Mouse (Mus musculus): Measurements from ENCODE around the gene Cyfip2. TPM values are rescaled to one million over a fixed set of nuclear protein-coding genes. Genes with fewer than 3 reads are reported as not detected.

The Cyfip2 gene
- polyA plus RNA-seq, 2 experiments: 6.5 to 7.8 TPM

DNA sequence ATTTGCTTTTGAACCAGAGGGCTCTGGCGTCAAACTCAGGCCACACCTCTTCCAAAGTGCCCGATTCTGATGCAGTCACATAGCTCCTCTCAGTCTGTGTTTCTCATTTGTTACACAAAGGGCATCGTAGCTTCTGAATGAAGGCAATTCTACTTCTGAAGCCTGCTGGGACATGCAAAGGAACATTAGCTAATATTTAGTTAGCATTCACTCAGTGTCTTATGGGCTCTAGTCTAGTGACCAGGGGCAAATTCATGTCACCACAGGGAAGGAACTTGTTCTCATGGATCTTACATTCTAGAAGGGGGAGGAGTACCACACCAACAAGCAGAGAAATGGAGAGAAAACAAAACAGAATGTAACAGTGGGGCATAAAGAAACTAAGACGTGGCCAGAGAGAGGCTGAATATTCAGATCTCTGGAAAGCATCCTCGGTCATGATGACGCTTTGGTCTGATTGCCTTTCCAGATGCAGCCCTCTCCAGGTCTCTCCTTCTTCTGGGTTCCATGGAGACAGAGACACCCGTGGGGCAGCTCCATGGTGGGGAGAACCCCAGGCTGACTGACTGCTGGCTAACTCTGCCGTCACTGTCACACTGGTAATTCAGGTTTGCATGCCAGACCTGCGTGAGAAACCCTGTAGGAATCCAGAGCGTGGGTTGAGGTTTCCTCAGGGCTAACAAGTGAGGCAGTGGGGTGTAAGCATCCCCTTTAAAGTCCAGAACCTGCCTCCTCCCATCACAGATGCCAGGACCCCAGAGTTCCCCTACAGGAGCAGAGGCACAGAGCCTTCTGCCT, 135.2 kb downstream of the Cyfip2 start:
- no peaks in the 10 kb centered on the region for H3K4me1 ChIP-seq (ENCODE audit: control insufficient read depth, insufficient read depth, low read length)
- no peak overlapping the region for H3K4me3 ChIP-seq (replicated peaks; ENCODE audit: low read length)
- DNase-seq (ENCODE audit: low spot score) (no peak), ATAC-seq (ENCODE audit: low FRiP score, low read depth) (no peak)
- TF ChIP-seq POLR2A (IDR thresholded peaks at IDR 0.05; ENCODE audit: borderline replicate concordance, extremely low read depth, insufficient read depth, insufficient read length): no peak
- 72% methylated on average over 10 of the region's 10 CpGs for WGBS
- H3K27me3 ChIP-seq (ENCODE audit: control insufficient read depth, insufficient read depth, low read length): no peaks in the 10 kb centered on the region
- H3K36me3 ChIP-seq (ENCODE audit: control insufficient read depth, insufficient read depth, low read length): no peaks in the 10 kb centered on the region
- H3K4me2 ChIP-seq (replicated peaks; ENCODE audit: low read depth, low read length, severe bottlenecking): no peak overlapping the region
- no peaks in the 10 kb centered on the region for H3K9me3 ChIP-seq (ENCODE audit: control insufficient read depth, low read length)
- H3K27ac ChIP-seq (replicated peaks; ENCODE audit: low read depth, low read length): no peak overlapping the region
- H3K9ac ChIP-seq (ENCODE audit: low read depth, low read length, severe bottlenecking): no peak overlapping the region

DNA sequence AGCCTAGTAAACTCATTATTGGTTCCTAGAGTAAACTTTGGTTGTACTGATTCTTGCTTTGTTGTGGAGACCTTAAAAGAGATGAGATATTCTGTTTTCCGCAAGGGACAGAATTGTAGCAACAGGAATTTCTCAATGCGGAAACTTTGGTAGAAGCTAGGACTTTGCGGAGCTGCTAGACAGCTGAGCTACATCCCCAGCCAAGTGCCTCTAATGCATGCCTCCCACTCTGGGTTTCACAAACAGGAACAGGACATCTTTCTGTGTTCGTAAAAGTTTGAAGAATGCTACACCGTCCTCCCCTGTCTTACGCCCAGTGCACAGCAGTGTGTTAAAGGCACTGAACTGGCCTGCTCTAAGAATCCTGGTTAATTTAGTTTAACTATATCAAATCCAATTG, 136.5 kb downstream of the Cyfip2 start:
- Histone ChIP-seq H3K27ac (replicated peaks; ENCODE audit: low read depth, low read length) (no peak overlapping the region), H3K27me3 (ENCODE audit: control insufficient read depth, insufficient read depth, low read length) (no peaks in the 10 kb centered on the region), H3K4me3 (replicated peaks; ENCODE audit: low read length) (no peak overlapping the region), H3K4me1 (ENCODE audit: control insufficient read depth, insufficient read depth, low read length) (no peaks in the 10 kb centered on the region), H3K36me3 (ENCODE audit: control insufficient read depth, insufficient read depth, low read length) (no peaks in the 10 kb centered on the region), H3K9ac (ENCODE audit: low read depth, low read length, severe bottlenecking) (no peak overlapping the region), H3K9me3 (ENCODE audit: control insufficient read depth, low read length) (no peaks in the 10 kb centered on the region), H3K4me2 (replicated peaks; ENCODE audit: low read depth, low read length, severe bottlenecking) (no peak overlapping the region)
- ATAC-seq (ENCODE audit: low FRiP score, low read depth) (no peak), DNase-seq (ENCODE audit: low spot score) (no peak)
- TF ChIP-seq POLR2A (IDR thresholded peaks at IDR 0.05; ENCODE audit: borderline replicate concordance, extremely low read depth, insufficient read depth, insufficient read length): no peak
- WGBS: 82% methylated on average over 6 of the region's 6 CpGs

DNA sequence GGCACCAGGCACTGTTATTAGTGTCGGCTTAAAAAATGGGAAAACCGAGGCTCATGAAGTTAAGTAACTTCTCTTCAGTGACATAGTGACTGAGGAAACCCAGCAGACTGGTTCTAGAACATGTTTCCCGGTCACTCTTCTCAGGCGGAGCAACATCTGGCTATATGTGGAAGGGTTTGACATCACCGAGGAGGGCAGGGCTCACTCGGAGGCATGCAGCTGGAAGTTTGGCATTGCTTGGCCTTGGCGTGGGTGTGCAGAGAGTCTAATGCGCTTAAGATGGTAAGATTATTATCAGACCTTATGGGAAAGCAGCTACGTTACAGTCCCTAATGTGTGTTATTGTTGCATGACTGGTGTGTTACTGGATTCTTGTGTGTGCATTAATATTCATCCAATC, 140.5 kb downstream of the Cyfip2 start:
- H3K27me3 ChIP-seq (ENCODE audit: control insufficient read depth, insufficient read depth, low read length): no peaks in the 10 kb centered on the region
- H3K36me3 ChIP-seq (ENCODE audit: control insufficient read depth, insufficient read depth, low read length): no peaks in the 10 kb centered on the region
- H3K9ac ChIP-seq (ENCODE audit: low read depth, low read length, severe bottlenecking): no peak overlapping the region
- no peak overlapping the region for H3K27ac ChIP-seq (replicated peaks; ENCODE audit: low read depth, low read length)
- no peak for TF ChIP-seq POLR2A (IDR thresholded peaks at IDR 0.05; ENCODE audit: borderline replicate concordance, extremely low read depth, insufficient read depth, insufficient read length)
- H3K4me3 ChIP-seq (replicated peaks; ENCODE audit: low read length): no peak overlapping the region
- WGBS: 86% methylated on average over 9 of the region's 9 CpGs
- DNase-seq (ENCODE audit: low spot score): no peak
- H3K4me2 ChIP-seq (replicated peaks; ENCODE audit: low read depth, low read length, severe bottlenecking): no peak overlapping the region
- 0 out of 2 replicates have a peak, but pooled peaks cover 6% of the 10 kb centered on the region for H3K4me1 ChIP-seq (ENCODE audit: control insufficient read depth, insufficient read depth, low read length)
- ATAC-seq (ENCODE audit: low FRiP score, low read depth): no peak
- H3K9me3 ChIP-seq (ENCODE audit: control insufficient read depth, low read length): no peaks in the 10 kb centered on the region

DNA sequence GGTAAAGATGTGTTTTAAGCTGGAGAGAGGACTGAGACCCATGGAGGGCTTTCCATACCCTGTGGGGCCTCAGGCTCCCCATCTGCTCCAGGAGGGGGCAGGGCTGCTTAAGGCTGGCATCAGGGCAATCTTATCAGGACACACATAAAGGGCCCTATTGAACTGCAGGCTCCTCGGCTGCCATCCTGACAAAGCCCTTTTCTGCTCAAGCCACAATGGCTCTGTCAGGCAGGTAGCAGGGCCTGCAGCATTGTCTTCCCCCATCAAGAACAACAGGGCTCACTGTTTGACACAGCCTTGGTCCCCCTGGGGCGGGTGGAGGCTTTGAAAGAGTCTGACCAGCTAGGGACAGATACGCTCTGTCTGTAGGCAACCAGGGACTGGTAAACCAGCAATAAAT, 142.8 kb downstream of the Cyfip2 start:
- TF ChIP-seq POLR2A (IDR thresholded peaks at IDR 0.05; ENCODE audit: borderline replicate concordance, extremely low read depth, insufficient read depth, insufficient read length): no peak
- H3K27me3 ChIP-seq (ENCODE audit: control insufficient read depth, insufficient read depth, low read length): peaks cover 13% of the 10 kb centered on the region; the same call in 1 of the 2 replicates
- no peak for DNase-seq (ENCODE audit: low spot score)
- 30% methylated on average over 3 of the region's 3 CpGs for WGBS
- H3K36me3 ChIP-seq (ENCODE audit: control insufficient read depth, insufficient read depth, low read length): no peaks in the 10 kb centered on the region
- H3K9ac ChIP-seq (ENCODE audit: low read depth, low read length, severe bottlenecking): no peak overlapping the region
- no peak for ATAC-seq (ENCODE audit: low FRiP score, low read depth)
- no peak overlapping the region for H3K4me2 ChIP-seq (replicated peaks; ENCODE audit: low read depth, low read length, severe bottlenecking)
- H3K27ac ChIP-seq (replicated peaks; ENCODE audit: low read depth, low read length): no peak overlapping the region
- no peak overlapping the region for H3K4me3 ChIP-seq (replicated peaks; ENCODE audit: low read length)
- peaks cover 10% of the 10 kb centered on the region; the same call in 1 of the 2 replicates for H3K4me1 ChIP-seq (ENCODE audit: control insufficient read depth, insufficient read depth, low read length)
- H3K9me3 ChIP-seq (ENCODE audit: control insufficient read depth, low read length): no peaks in the 10 kb centered on the region

DNA sequence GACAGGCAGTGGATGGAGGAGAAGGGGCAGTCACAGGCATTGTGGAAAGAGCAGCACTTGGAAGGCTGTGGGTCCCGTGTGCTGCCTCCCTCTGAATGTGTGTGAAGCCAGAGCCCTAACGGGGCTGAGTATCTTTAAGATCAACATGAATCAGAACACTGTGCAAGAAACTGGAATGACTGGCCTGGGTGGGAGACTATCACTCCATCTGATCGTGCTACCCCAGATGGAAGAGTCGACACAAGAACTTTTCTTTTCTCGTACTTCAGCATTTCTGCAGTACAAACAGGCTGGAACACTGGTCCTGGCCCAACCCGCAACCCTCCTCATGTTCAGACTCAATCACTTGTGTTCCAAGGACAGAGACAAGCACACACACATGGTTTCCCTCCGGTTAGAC, 144.2 kb downstream of the Cyfip2 start:
- Histone ChIP-seq H3K4me3 (replicated peaks; ENCODE audit: low read length) (no peak overlapping the region), H3K9me3 (ENCODE audit: control insufficient read depth, low read length) (no peaks in the 10 kb centered on the region), H3K27me3 (ENCODE audit: control insufficient read depth, insufficient read depth, low read length) (peaks cover 13% of the 10 kb centered on the region; the same call in 1 of the 2 replicates), H3K27ac (replicated peaks; ENCODE audit: low read depth, low read length) (no peak overlapping the region), H3K4me1 (ENCODE audit: control insufficient read depth, insufficient read depth, low read length) (peaks cover 10% of the 10 kb centered on the region; the same call in 1 of the 2 replicates), H3K36me3 (ENCODE audit: control insufficient read depth, insufficient read depth, low read length) (no peaks in the 10 kb centered on the region), H3K4me2 (replicated peaks; ENCODE audit: low read depth, low read length, severe bottlenecking) (no peak overlapping the region), H3K9ac (ENCODE audit: low read depth, low read length, severe bottlenecking) (no peak overlapping the region)
- DNase-seq (ENCODE audit: low spot score): no peak
- 86% methylated on average over 7 of the region's 7 CpGs for WGBS
- ATAC-seq (ENCODE audit: low FRiP score, low read depth): no peak
- no peak for TF ChIP-seq POLR2A (IDR thresholded peaks at IDR 0.05; ENCODE audit: borderline replicate concordance, extremely low read depth, insufficient read depth, insufficient read length)
